Mouse (Mus musculus): ENCODE measurements around the gene Eya4.

The Eya4 gene

GRCm38 (mm10) chr10:23350011-23350911 lies at the start of gene Eya4:
Eya4 (minus strand) TSS chr10:23350786.
- in situ Hi-C loops (cut with MboI, MseI): no loop called here

GRCm38 (mm10) chr10:23395399-23395798 lies 44.8 kb upstream of the Eya4 start:
- in situ Hi-C loops (cut with MboI, MseI): no loop called here

GRCm38 (mm10) chr10:23394556-23395245 lies 44.1 kb upstream of the Eya4 start:
- in situ Hi-C loops (cut with MboI, MseI): no loop called here

- in situ Hi-C loops (cut with MboI, MseI): no loop called here
Observed at GRCm38 (mm10) chr10:23394152-23394551, 43.6 kb upstream of the Eya4 start.

- in situ Hi-C loops (cut with MboI, MseI): no loop called here
Observed at GRCm38 (mm10) chr10:23363866-23364265, 13.3 kb upstream of the Eya4 start.

- in situ Hi-C loops (cut with MboI, MseI): no loop called here
Observed at GRCm38 (mm10) chr10:23349392-23350010, 1.1 kb downstream of the Eya4 start.

GRCm38 (mm10) chr10:23348893-23349391 lies 1.6 kb downstream of the Eya4 start:
- in situ Hi-C loops (cut with MboI, MseI): no loop called here

GRCm38 (mm10) chr10:23348101-23348892 lies 2.3 kb downstream of the Eya4 start:
- in situ Hi-C loops (cut with MboI, MseI): no loop called here

- in situ Hi-C loops (cut with MboI, MseI): no loop called here
Observed at GRCm38 (mm10) chr10:23337250-23337649, 13.3 kb downstream of the Eya4 start.

GRCm38 (mm10) chr10:23332768-23333167 lies 17.8 kb downstream of the Eya4 start:
- in situ Hi-C loops (cut with MboI, MseI): no loop called here

- in situ Hi-C loops (cut with MboI, MseI): no loop called here
Observed at GRCm38 (mm10) chr10:23327651-23328050, 22.9 kb downstream of the Eya4 start.

- in situ Hi-C loops (cut with MboI, MseI): no loop called here
Observed at GRCm38 (mm10) chr10:23322275-23322674, 28.3 kb downstream of the Eya4 start.

GRCm38 (mm10) chr10:23295616-23296015 lies 55.0 kb downstream of the Eya4 start:
- in situ Hi-C loops (cut with MboI, MseI): no loop called here

- in situ Hi-C loops (cut with MboI, MseI): no loop called here
Observed at GRCm38 (mm10) chr10:23292495-23292894, 58.1 kb downstream of the Eya4 start.

- in situ Hi-C loops (cut with MboI, MseI): no loop called here
Observed at GRCm38 (mm10) chr10:23277371-23277770, 73.2 kb downstream of the Eya4 start.

- in situ Hi-C loops (cut with MboI, MseI): no loop called here
Observed at GRCm38 (mm10) chr10:23271050-23271621, 79.5 kb downstream of the Eya4 start.

- in situ Hi-C loops (cut with MboI, MseI): no loop called here
Observed at GRCm38 (mm10) chr10:23270502-23270901, 80.1 kb downstream of the Eya4 start.

GRCm38 (mm10) chr10:23252180-23252579 lies 98.4 kb downstream of the Eya4 start:
- in situ Hi-C loops (cut with MboI, MseI): no loop called here

- in situ Hi-C loops (cut with MboI, MseI): no loop called here
Observed at GRCm38 (mm10) chr10:23246485-23246884, 104.1 kb downstream of the Eya4 start.

GRCm38 (mm10) chr10:23236918-23237317 lies 113.7 kb downstream of the Eya4 start:
- in situ Hi-C loops (cut with MboI, MseI): no loop called here

GRCm38 (mm10) chr10:23235405-23235804 lies 115.2 kb downstream of the Eya4 start:
- in situ Hi-C loops (cut with MboI, MseI): no loop called here

Data from regulatory T cell (primary cell).